Mouse (Mus musculus) urinary bladder, postnatal 4 days (tissue): ENCODE results near the gene Nox4.

ENCODE experiments used
- DNase-seq, 2 experiments: peaks; one replicate each; pipeline ENCODE4 v3.0.0; 2021 to 2022; ENCODE audit warnings: low spot score in 2 of 2

The Nox4 gene

GRCm38 (mm10) chr7:87245856-87246579 is at the start of gene Nox4:
TSS of gene Nox4 (plus strand) at chr7:87246096.
- no peak for DNase-seq

GRCm38 (mm10) chr7:87204751-87205150 is 41.1 kb upstream of the Nox4 start:
- DNase-seq, result no peak

- no peak for DNase-seq
Measured at GRCm38 (mm10) chr7:87221712-87222111, 24.2 kb upstream of the Nox4 start.

- no peak for DNase-seq
Measured at GRCm38 (mm10) chr7:87222751-87223150, 23.1 kb upstream of the Nox4 start.

GRCm38 (mm10) chr7:87225617-87226016 is 20.3 kb upstream of the Nox4 start:
- no peak for DNase-seq

GRCm38 (mm10) chr7:87227051-87227948 is 18.6 kb upstream of the Nox4 start:
- DNase-seq, result no peak

GRCm38 (mm10) chr7:87229502-87229901 is 16.4 kb upstream of the Nox4 start:
- no peak for DNase-seq

- DNase-seq, result no peak
Measured at GRCm38 (mm10) chr7:87241139-87241538, 4.8 kb upstream of the Nox4 start.

- DNase-seq, result peak; percentile 51 to 73
Measured at GRCm38 (mm10) chr7:87246580-87246934, 661 bp downstream of the Nox4 start.

GRCm38 (mm10) chr7:87246940-87247339 is 1.0 kb downstream of the Nox4 start:
- DNase-seq, result no peak

GRCm38 (mm10) chr7:87247926-87248325 is 2.0 kb downstream of the Nox4 start:
- no peak for DNase-seq

GRCm38 (mm10) chr7:87252071-87252470 is 6.2 kb downstream of the Nox4 start:
- no peak for DNase-seq

- no peak for DNase-seq
Measured at GRCm38 (mm10) chr7:87277225-87277624, 31.3 kb downstream of the Nox4 start.

- no peak for DNase-seq
Measured at GRCm38 (mm10) chr7:87303726-87304315, 57.9 kb downstream of the Nox4 start.

- no peak for DNase-seq
Measured at GRCm38 (mm10) chr7:87321571-87321970, 75.7 kb downstream of the Nox4 start.

GRCm38 (mm10) chr7:87322085-87322484 is 76.2 kb downstream of the Nox4 start:
- no peak for DNase-seq

GRCm38 (mm10) chr7:87330782-87331558 is 85.1 kb downstream of the Nox4 start:
- no peak for DNase-seq

- no peak for DNase-seq
Measured at GRCm38 (mm10) chr7:87345598-87345997, 99.7 kb downstream of the Nox4 start.

- no peak for DNase-seq
Measured at GRCm38 (mm10) chr7:87352818-87353217, 106.9 kb downstream of the Nox4 start.

GRCm38 (mm10) chr7:87367834-87368233 is 121.9 kb downstream of the Nox4 start:
- no peak for DNase-seq

- no peak for DNase-seq
Measured at GRCm38 (mm10) chr7:87369131-87369530, 123.2 kb downstream of the Nox4 start.

GRCm38 (mm10) chr7:87370789-87371188 is 124.9 kb downstream of the Nox4 start:
- no peak for DNase-seq
